Mouse (Mus musculus) heart, embryonic 13.5 days (tissue): ENCODE measurements around the gene Pikfyve. TPM values are rescaled to one million over a fixed set of nuclear protein-coding genes. Genes with fewer than 3 reads are reported as not detected.

Experiments used
- ATAC-seq: fragments of 200-750 bp; cut with Nextera tagmentation; 2 replicates; pipeline ENCODE4 v1.8.0; 2017; ENCODE audit warnings: moderate TSS enrichment; ENCODE audit not compliant: insufficient number of reproducible peaks, low FRiP score, low TSS enrichment; ENCODE audit errors: extremely low read depth
- H3K27ac ChIP-seq: fragments of 300-500 bp; sonication (generic); replicated peaks from 2 replicates; pipeline ENCODE4 v1.5.1; 2015; ENCODE audit warnings: moderate library complexity, mild to moderate bottlenecking, inconsistent platforms
- H3K27me3 ChIP-seq: fragments of 300-500 bp; sonication (generic); replicated peaks from 2 replicates; pipeline ENCODE4 v1.6.1; 2015; ENCODE audit warnings: mild to moderate bottlenecking, inconsistent platforms
- H3K36me3 ChIP-seq: fragments of 300-500 bp; sonication (generic); 2 replicates; pipeline ENCODE4 v1.6.1; 2015; ENCODE audit warnings: mild to moderate bottlenecking, inconsistent platforms
- H3K4me1 ChIP-seq: fragments of 300-500 bp; sonication (generic); 2 replicates; pipeline ENCODE4 v1.6.1; 2015; ENCODE audit warnings: inconsistent platforms
- H3K4me2 ChIP-seq: fragments of 300-500 bp; sonication (generic); 2 replicates; pipeline ENCODE4 v1.6.1; 2015; ENCODE audit warnings: inconsistent platforms, mild to moderate bottlenecking, moderate library complexity
- H3K4me3 ChIP-seq: fragments of 300-500 bp; sonication (generic); 2 replicates; pipeline ENCODE4 v1.5.1; 2015; ENCODE audit warnings: moderate library complexity, mild to moderate bottlenecking, inconsistent platforms
- H3K9ac ChIP-seq: fragments of 300-500 bp; sonication (generic); 2 replicates; pipeline ENCODE4 v1.6.1; 2015; ENCODE audit warnings: inconsistent platforms, mild to moderate bottlenecking, moderate library complexity
- H3K9me3 ChIP-seq: fragments of 300-500 bp; sonication (generic); 2 replicates; pipeline ENCODE4 v1.6.1; 2016; ENCODE audit warnings: inconsistent platforms
- WGBS: fragments of 180-500 bp; shearing (Covaris S2); methylation state at CpG from one replicate; pipeline ENCODE4 v1.1.7; 2015; ENCODE audit warnings: mixed read lengths; 5-methylcytosine and 5-hydroxymethylcytosine counted together
- polyA plus RNA-seq: library from polyadenylated mRNA; unstranded; fragments of >200 nt; fragmentation: Nextera tagmentation; extraction: Ambion mirVana; gene quantifications from 2 replicates; pipeline ENCODE4 v1.2.1, GENCODE M21; 2015

The Pikfyve gene
- polyA plus RNA-seq, 1 experiment from 2014 or later: 5.0 TPM

GRCm38 (mm10) chr1:65171579-65171978 is 14.9 kb upstream of the Pikfyve start:
- no peak overlapping the region for H3K27ac ChIP-seq
- no peaks in the 10 kb centered on the region for H3K27me3 ChIP-seq
- H3K36me3 ChIP-seq: peaks cover 78% of the 10 kb centered on the region
- WGBS: 86% methylated on average over 4 of the region's 4 CpGs
- no peaks in the 10 kb centered on the region for H3K9me3 ChIP-seq
- H3K9ac ChIP-seq: no peak overlapping the region
- H3K4me1 ChIP-seq: no peaks in the 10 kb centered on the region
- H3K4me2 ChIP-seq: no peak overlapping the region
- ATAC-seq: no peak
- H3K4me3 ChIP-seq: no peak overlapping the region

DNA sequence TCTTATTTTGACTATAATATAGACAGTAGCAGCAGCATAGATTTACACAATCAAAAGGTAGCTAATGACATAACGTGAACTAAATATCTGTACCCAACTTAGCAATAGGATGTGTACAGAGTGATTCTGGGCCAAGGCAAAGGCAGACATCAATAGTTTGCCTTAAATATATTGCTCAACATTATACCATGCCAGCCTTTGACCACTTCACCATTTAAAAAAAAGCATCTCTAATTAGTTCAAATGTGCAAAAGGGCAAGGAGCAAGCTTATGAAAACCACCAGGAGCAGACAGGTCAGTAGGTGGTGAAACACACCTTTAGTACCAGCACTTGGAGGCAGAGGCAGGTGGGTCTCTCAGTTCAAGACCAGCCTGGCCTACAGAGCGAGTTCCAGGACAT is 12.8 kb upstream of the Pikfyve start:
- no peak for ATAC-seq
- Histone ChIP-seq H3K27ac (no peak overlapping the region), H3K4me3 (no peak overlapping the region), H3K9me3 (no peaks in the 10 kb centered on the region), H3K9ac (no peak overlapping the region), H3K4me1 (peaks cover 13% of the 10 kb centered on the region), H3K4me2 (no peak overlapping the region), H3K36me3 (peaks cover 56% of the 10 kb centered on the region), H3K27me3 (no peaks in the 10 kb centered on the region)
- 83% methylated on average over 2 of the region's 2 CpGs for WGBS

GRCm38 (mm10) chr1:65176171-65176570 is 10.3 kb upstream of the Pikfyve start:
- ATAC-seq: no peak
- Histone ChIP-seq H3K4me3 (no peak overlapping the region), H3K9me3 (no peaks in the 10 kb centered on the region), H3K27me3 (no peaks in the 10 kb centered on the region), H3K9ac (no peak overlapping the region), H3K36me3 (peaks cover 33% of the 10 kb centered on the region), H3K4me2 (no peak overlapping the region), H3K27ac (no peak overlapping the region), H3K4me1 (peaks cover 13% of the 10 kb centered on the region)
- 66% methylated on average over 4 of the region's 4 CpGs for WGBS

- no peak overlapping the region for H3K4me2 ChIP-seq
- no peak overlapping the region for H3K9ac ChIP-seq
- H3K27ac ChIP-seq: no peak overlapping the region
- peaks cover 26% of the 10 kb centered on the region for H3K36me3 ChIP-seq
- WGBS: 66% methylated on average over 5 of the region's 5 CpGs
- no peaks in the 10 kb centered on the region for H3K9me3 ChIP-seq
- no peaks in the 10 kb centered on the region for H3K27me3 ChIP-seq
- H3K4me1 ChIP-seq: peaks cover 13% of the 10 kb centered on the region
- no peak for ATAC-seq
- H3K4me3 ChIP-seq: no peak overlapping the region
Measured at GRCm38 (mm10) chr1:65176912-65177311, 9.6 kb upstream of the Pikfyve start.

GRCm38 (mm10) chr1:65177452-65177851 is 9.0 kb upstream of the Pikfyve start:
- H3K4me3 ChIP-seq: peak overlapping the region; percentile 89
- H3K4me1 ChIP-seq: peaks cover 13% of the 10 kb centered on the region
- 49% methylated on average over 3 of the region's 3 CpGs for WGBS
- ATAC-seq: no peak
- peak overlapping the region; percentile 83 for H3K4me2 ChIP-seq
- H3K36me3 ChIP-seq: peaks cover 21% of the 10 kb centered on the region
- no peaks in the 10 kb centered on the region for H3K9me3 ChIP-seq
- H3K9ac ChIP-seq: peak overlapping the region; percentile 82
- H3K27me3 ChIP-seq: no peaks in the 10 kb centered on the region
- H3K27ac ChIP-seq: peak overlapping the region; percentile 94; the same call in 1 of the 2 replicates

GRCm38 (mm10) chr1:65178126-65178901 is 8.2 kb upstream of the Pikfyve start:
- Histone ChIP-seq H3K4me2 (peak overlapping the region; percentile 83), H3K9ac (peak overlapping the region; percentile 82), H3K27ac (peak overlapping the region; percentile 94), H3K27me3 (no peaks in the 10 kb centered on the region), H3K9me3 (no peaks in the 10 kb centered on the region), H3K4me1 (peaks cover 13% of the 10 kb centered on the region), H3K4me3 (peak overlapping the region; percentile 89), H3K36me3 (peaks cover 15% of the 10 kb centered on the region)
- WGBS: 4% methylated on average over 27 of the region's 27 CpGs
- ATAC-seq: peak; percentile 75

- ATAC-seq: peak; percentile 83
- WGBS: under 1% methylated on average over 39 of the region's 39 CpGs
- no peaks in the 10 kb centered on the region for H3K9me3 ChIP-seq
- peak overlapping the region; percentile 84 for H3K9ac ChIP-seq
- peak overlapping the region; percentile 89 for H3K4me3 ChIP-seq
- H3K27ac ChIP-seq: peak overlapping the region; percentile 94
- no peaks in the 10 kb centered on the region for H3K27me3 ChIP-seq
- peaks cover 13% of the 10 kb centered on the region for H3K4me1 ChIP-seq
- peak overlapping the region; percentile 83 for H3K4me2 ChIP-seq
- peaks cover 8% of the 10 kb centered on the region for H3K36me3 ChIP-seq
Measured at GRCm38 (mm10) chr1:65178902-65179432, 7.5 kb upstream of the Pikfyve start.

GRCm38 (mm10) chr1:65179634-65180249 is 6.7 kb upstream of the Pikfyve start:
- peak overlapping the region; percentile 94 for H3K27ac ChIP-seq
- peaks cover 13% of the 10 kb centered on the region for H3K4me1 ChIP-seq
- peak overlapping the region; percentile 83 for H3K4me2 ChIP-seq
- no peaks in the 10 kb centered on the region for H3K27me3 ChIP-seq
- H3K4me3 ChIP-seq: peak overlapping the region; percentile 89
- WGBS: 4% methylated on average over 11 of the region's 11 CpGs
- ATAC-seq: no peak
- H3K36me3 ChIP-seq: peaks cover under 1% of the 10 kb centered on the region
- peak overlapping the region; percentile 84 for H3K9ac ChIP-seq
- H3K9me3 ChIP-seq: no peaks in the 10 kb centered on the region

DNA sequence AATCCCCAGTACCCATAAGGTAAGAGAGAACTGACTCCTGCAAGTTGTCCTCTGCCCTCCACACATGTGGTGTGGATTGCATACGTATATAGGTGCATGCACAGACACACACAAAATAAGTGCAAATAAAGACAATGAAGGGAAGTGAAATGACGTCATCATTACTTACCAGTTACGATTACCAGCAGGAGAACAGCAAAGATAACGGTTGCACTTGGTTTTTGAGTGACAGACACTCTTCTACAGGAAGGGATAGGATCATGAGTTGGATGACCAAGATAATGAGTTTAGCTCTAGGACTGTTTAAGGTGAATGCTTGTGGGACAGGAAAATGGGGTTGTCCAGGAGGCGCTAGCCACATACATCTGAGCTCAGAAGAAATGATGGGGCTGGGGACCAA is 5.0 kb upstream of the Pikfyve start:
- no peak for ATAC-seq
- Histone ChIP-seq H3K9me3 (no peaks in the 10 kb centered on the region), H3K36me3 (no peaks in the 10 kb centered on the region), H3K4me1 (peaks cover 20% of the 10 kb centered on the region), H3K4me3 (no peak overlapping the region), H3K27me3 (no peaks in the 10 kb centered on the region), H3K27ac (no peak overlapping the region), H3K9ac (no peak overlapping the region), H3K4me2 (no peak overlapping the region)
- WGBS: 66% methylated on average over 5 of the region's 5 CpGs

- Histone ChIP-seq H3K4me3 (no peak overlapping the region), H3K4me2 (no peak overlapping the region), H3K9me3 (no peaks in the 10 kb centered on the region), H3K27ac (no peak overlapping the region), H3K9ac (no peak overlapping the region), H3K36me3 (no peaks in the 10 kb centered on the region), H3K27me3 (no peaks in the 10 kb centered on the region), H3K4me1 (peaks cover 16% of the 10 kb centered on the region)
- 79% methylated on average over 2 of the region's 2 CpGs for WGBS
- ATAC-seq: no peak
Measured at GRCm38 (mm10) chr1:65183994-65184393, 2.5 kb upstream of the Pikfyve start.

DNA sequence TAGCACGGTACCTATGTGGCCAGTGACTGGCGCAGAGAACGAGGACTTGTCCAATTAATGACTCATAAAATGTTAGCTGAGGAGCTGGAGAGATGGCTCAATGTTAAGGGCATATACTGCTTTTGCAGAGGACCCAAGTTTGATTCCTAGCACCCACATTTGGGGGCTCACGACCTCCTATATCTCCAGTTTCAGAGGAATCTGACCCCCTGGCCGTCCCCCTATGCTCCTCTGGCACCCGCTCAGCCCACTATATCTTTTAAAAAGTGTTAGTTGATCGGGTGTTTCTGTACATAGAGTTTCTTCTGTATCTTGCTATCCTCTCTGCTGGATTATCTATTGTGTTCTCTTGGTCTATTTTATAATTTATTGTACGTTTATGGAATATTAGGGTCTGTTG is 1.5 kb upstream of the Pikfyve start:
- WGBS: 86% methylated on average over 8 of the region's 8 CpGs
- peaks cover 16% of the 10 kb centered on the region for H3K4me1 ChIP-seq
- H3K27ac ChIP-seq: no peak overlapping the region
- H3K9ac ChIP-seq: no peak overlapping the region
- H3K4me3 ChIP-seq: no peak overlapping the region
- no peak overlapping the region for H3K4me2 ChIP-seq
- no peaks in the 10 kb centered on the region for H3K36me3 ChIP-seq
- no peaks in the 10 kb centered on the region for H3K9me3 ChIP-seq
- ATAC-seq: no peak
- no peaks in the 10 kb centered on the region for H3K27me3 ChIP-seq
